ENCODE assay signal across 26 mouse cellular contexts in genomic region chr11:76306769-76307168, GRCm38 (mm10).
DNase-seq lines count a peak whose midpoint lies in the region; ATAC-seq and TF ChIP-seq lines count a peak whose summit lies in the region.
"Had no signal": no experiment of that assay in that cellular context is flagged by ENCODE, and none has a peak within 500 bp of the region (broad histone marks: within the 10 kb centered on the region; RNA-seq: fewer than 3 reads in every experiment).

No protein-coding gene starts in this region.

- H3K4me3 ChIP-seq in CH12.LX (replicated peaks in 1 of 3; ENCODE audit: low read depth in 2 of 3, low read length in 2 of 3, poor library complexity in 1 of 3), result no peak overlapping the region
- H3K4me3 ChIP-seq in embryonic facial prominence, embryonic 10.5 days, result no peak overlapping the region
- no peak overlapping the region for H3K4me3 ChIP-seq in limb, embryonic 10.5 days
- H3K4me3 ChIP-seq in hindbrain, embryonic 10.5 days, result no peak overlapping the region
- H3K4me3 ChIP-seq: heart, adult 2 months; hindbrain, embryonic 12.5 days; limb, embryonic 12.5 days; liver, embryonic 12.5 days; midbrain, embryonic 13.5 days; neural tube, embryonic 12.5 days had no signal

- peaks cover 2 to 35% of the 10 kb centered on the region in 2 experiments; a peak in 2 of 4 replicates for H3K4me1 ChIP-seq in CH12.LX (ENCODE audit: control insufficient read depth in 1 of 2, insufficient read depth in 2 of 2)
- peaks cover 79% of the 10 kb centered on the region for H3K4me1 ChIP-seq in embryonic facial prominence, embryonic 10.5 days
- H3K4me1 ChIP-seq in limb, embryonic 10.5 days, result peaks cover 88% of the 10 kb centered on the region
- peaks cover 60% of the 10 kb centered on the region for H3K4me1 ChIP-seq in hindbrain, embryonic 10.5 days (replicated peaks)
- H3K4me1 ChIP-seq: liver, embryonic 12.5 days had no signal

- H3K9ac ChIP-seq in CH12.LX (ENCODE audit: insufficient read depth, low read depth), result no peak overlapping the region
- H3K9ac ChIP-seq: hindbrain, embryonic 12.5 days; limb, embryonic 12.5 days; liver, embryonic 12.5 days; midbrain, embryonic 13.5 days; neural tube, embryonic 12.5 days had no signal

- H3K9me3 ChIP-seq in CH12.LX (replicated peaks; ENCODE audit: low read length), result no peaks in the 10 kb centered on the region
- no peaks in the 10 kb centered on the region for H3K9me3 ChIP-seq in embryonic facial prominence, embryonic 10.5 days
- H3K9me3 ChIP-seq in limb, embryonic 10.5 days (replicated peaks), result no peaks in the 10 kb centered on the region
- H3K9me3 ChIP-seq in hindbrain, embryonic 10.5 days, result no peaks in the 10 kb centered on the region
- H3K9me3 ChIP-seq: hindbrain, embryonic 12.5 days; limb, embryonic 12.5 days; liver, embryonic 12.5 days; midbrain, embryonic 13.5 days; neural tube, embryonic 12.5 days had no signal

- no peak overlapping the region for H3K27ac ChIP-seq in CH12.LX (ENCODE audit: insufficient read depth, low read depth)
- H3K27ac ChIP-seq in embryonic facial prominence, embryonic 10.5 days (replicated peaks), result peak overlapping the region; percentile 61
- peak overlapping the region; percentile 51; the same call in 1 of the 2 replicates for H3K27ac ChIP-seq in limb, embryonic 10.5 days
- no peak overlapping the region for H3K27ac ChIP-seq in hindbrain, embryonic 10.5 days
- H3K27ac ChIP-seq: heart, adult 2 months; hindbrain, embryonic 12.5 days; liver, embryonic 12.5 days; midbrain, embryonic 13.5 days; neural tube, embryonic 12.5 days had no signal

- H3K4me2 ChIP-seq in CH12.LX (ENCODE audit: insufficient read depth, low read depth, poor library complexity, severe bottlenecking), result peak overlapping the region; percentile 11; the same call in 1 of the 2 replicates
- H3K4me2 ChIP-seq: hindbrain, embryonic 12.5 days; limb, embryonic 12.5 days; liver, embryonic 12.5 days; midbrain, embryonic 13.5 days; neural tube, embryonic 12.5 days had no signal

- no peaks in the 10 kb centered on the region for H3K27me3 ChIP-seq in CH12.LX (replicated peaks)
- no peaks in the 10 kb centered on the region for H3K27me3 ChIP-seq in embryonic facial prominence, embryonic 10.5 days (replicated peaks; ENCODE audit: low read depth, poor library complexity, severe bottlenecking)
- H3K27me3 ChIP-seq in limb, embryonic 10.5 days (ENCODE audit: low read depth, poor library complexity, severe bottlenecking), result no peaks in the 10 kb centered on the region
- no peaks in the 10 kb centered on the region for H3K27me3 ChIP-seq in hindbrain, embryonic 10.5 days (ENCODE audit: insufficient read depth, poor library complexity, severe bottlenecking)
- H3K27me3 ChIP-seq: hindbrain, embryonic 12.5 days; limb, embryonic 12.5 days; liver, embryonic 12.5 days; midbrain, embryonic 13.5 days; neural tube, embryonic 12.5 days had no signal

- TF ChIP-seq EP300 in CH12.LX (IDR thresholded peaks at IDR 0.05; ENCODE audit: low read length), result peak; percentile 45; the same call in 1 of the 2 replicates

- H3K79me2 ChIP-seq in CH12.LX (replicated peaks; ENCODE audit: control insufficient read depth, extremely low read depth, insufficient read depth, poor library complexity, severe bottlenecking), result no peaks in the 10 kb centered on the region

- no peaks in the 10 kb centered on the region for H3K36me3 ChIP-seq in CH12.LX (replicated peaks in 1 of 2; ENCODE audit: control insufficient read depth in 1 of 2, insufficient read depth in 1 of 2, low read length in 1 of 2)
- no peaks in the 10 kb centered on the region for H3K36me3 ChIP-seq in embryonic facial prominence, embryonic 10.5 days (replicated peaks)
- H3K36me3 ChIP-seq in limb, embryonic 10.5 days, result no peaks in the 10 kb centered on the region
- no peaks in the 10 kb centered on the region for H3K36me3 ChIP-seq in hindbrain, embryonic 10.5 days
- H3K36me3 ChIP-seq: hindbrain, embryonic 12.5 days; limb, embryonic 12.5 days; liver, embryonic 12.5 days; midbrain, embryonic 13.5 days; neural tube, embryonic 12.5 days had no signal

- TF ChIP-seq CTCF in CH12.LX (conservative IDR thresholded peaks at IDR 0.05 in 1 of 2, IDR thresholded peaks at IDR 0.05 in 1 of 2; ENCODE audit: low read depth in 2 of 2, low read length in 2 of 2), result no peak

- dilution Hi-C loops in CH12.LX (cut with MboI; ENCODE audit: extremely low pct_ligation_motif_present, extremely low pct_unique_long_range_greater_than_20kb, low sequenced_read_pairs), result no loop called here

- TF ChIP-seq RAD21 in CH12.LX (IDR thresholded peaks at IDR 0.05; ENCODE audit: low read depth, low read length), result no peak

- ATAC-seq in activated CD4-positive, CD25-positive, alpha-beta regulatory T cell, adult 4 months, result no peak
- ATAC-seq: CD4-positive, CD25-positive, alpha-beta regulatory T cell, adult 4 months; intestine, postnatal 0 days; liver, embryonic 12.5 days; midbrain, embryonic 13.5 days had no signal

- DNase-seq in A20 (ENCODE audit: low read depth, low spot score) (peak; percentile 87), CH12.LX (ENCODE audit: extremely low read depth) (peak; percentile 61)
- DNase-seq in embryonic facial prominence, embryonic 10.5 days (ENCODE audit: low spot score), result no peak
- DNase-seq in limb, embryonic 10.5 days (ENCODE audit: low spot score), result no peak
- DNase-seq in adrenal gland, postnatal 10 days, result no peak
- no peak for DNase-seq in hindbrain, embryonic 10.5 days (ENCODE audit: low spot score)
- DNase-seq in adrenal gland, adult 2 months, result no peak
- DNase-seq: adrenal gland, postnatal 36 days; cerebellum, adult 11 months; cerebellum, postnatal 14 days; embryo, embryonic 11 days; gastrocnemius, postnatal 10 days; heart, adult 2 months; kidney, postnatal 25 days; layer of hippocampus, postnatal 36 days; lung, adult 18-20 months; lung, postnatal 10 days; right cerebral cortex, postnatal 14 days had no signal

- 34% methylated on average over 4 of the region's 4 CpGs for WGBS in embryonic facial prominence, embryonic 10.5 days
- 57% methylated on average over 4 of the region's 4 CpGs for WGBS in limb, embryonic 10.5 days
- 67% methylated on average over 4 of the region's 4 CpGs for WGBS in hindbrain, embryonic 10.5 days

- in situ Hi-C loops in CH12.LX (cut with MboI; ENCODE audit: low pct_ligation_motif_present, low pct_unique_long_range_greater_than_20kb, low sequenced_read_pairs), result no loop called here

- TF ChIP-seq POLR2A in CH12.LX (IDR thresholded peaks at IDR 0.05; ENCODE audit: low read depth, low read length), result no peak

TF ChIP-seq in CH12.LX, 34 proteins besides CTCF, POLR2A, EP300 and RAD21:
- TF ChIP-seq JUN (IDR thresholded peaks at IDR 0.05; ENCODE audit: insufficient read depth, low read depth, low read length) (no peak), ZNF384 (IDR thresholded peaks at IDR 0.05; ENCODE audit: low read depth, low read length) (no peak), MEF2A (IDR thresholded peaks at IDR 0.05; ENCODE audit: borderline replicate concordance, low read depth, low read length) (no peak), RCOR1 (conservative IDR thresholded peaks at IDR 0.05; ENCODE audit: low read depth, low read length) (no peak), USF1 (IDR thresholded peaks at IDR 0.05; ENCODE audit: low read depth, low read length) (no peak), MAFK (IDR thresholded peaks at IDR 0.05; ENCODE audit: insufficient replicate concordance, low read length) (no peak), TBP (conservative IDR thresholded peaks at IDR 0.05; ENCODE audit: low read depth, low read length) (no peak), SMC3 (IDR thresholded peaks at IDR 0.05; ENCODE audit: low read depth, low read length) (no peak), HCFC1 (IDR thresholded peaks at IDR 0.05; ENCODE audit: low read depth, low read length) (no peak), BHLHE40 (IDR thresholded peaks at IDR 0.05; ENCODE audit: low read depth, low read length) (peak; percentile 44), IRF4 (IDR thresholded peaks at IDR 0.05; ENCODE audit: low read depth, low read length) (peak; percentile 85), CHD2 (IDR thresholded peaks at IDR 0.05; ENCODE audit: low read length) (0 out of 2 replicates have a peak, but pooled peaks have one; percentile 36), GABPA (IDR thresholded peaks at IDR 0.05; ENCODE audit: insufficient replicate concordance, low read depth, low read length) (no peak), NELFE (IDR thresholded peaks at IDR 0.05; ENCODE audit: low read depth, low read length) (no peak), USF2 (conservative IDR thresholded peaks at IDR 0.05; ENCODE audit: low read depth, low read length) (no peak), ZMIZ1 (IDR thresholded peaks at IDR 0.05; ENCODE audit: low read depth, low read length) (no peak), ELF1 (IDR thresholded peaks at IDR 0.05; ENCODE audit: low read depth, low read length) (no peak), KAT2A (IDR thresholded peaks at IDR 0.05; ENCODE audit: insufficient replicate concordance, low read length) (no peak), UBTF (IDR thresholded peaks at IDR 0.05; ENCODE audit: low read depth, low read length) (no peak), MXI1 (IDR thresholded peaks at IDR 0.05; ENCODE audit: low read depth, low read length) (no peak), CHD1 (IDR thresholded peaks at IDR 0.05; ENCODE audit: low read depth, low read length) (no peak), ZKSCAN1 (IDR thresholded peaks at IDR 0.05; ENCODE audit: borderline replicate concordance, low read depth, low read length) (no peak), TCF12 (IDR thresholded peaks at IDR 0.05; ENCODE audit: low read depth, low read length) (no peak), ETS1 (conservative IDR thresholded peaks at IDR 0.05; ENCODE audit: low read depth, low read length) (no peak), PAX5 (IDR thresholded peaks at IDR 0.05; ENCODE audit: low read length) (no peak), E2F4 (IDR thresholded peaks at IDR 0.05; ENCODE audit: insufficient replicate concordance, low read depth, low read length) (no peak), NRF1 (IDR thresholded peaks at IDR 0.05; ENCODE audit: low read depth, low read length) (no peak), MYC (IDR thresholded peaks at IDR 0.05; ENCODE audit: low read depth, low read length) (0 out of 2 replicates have a peak, but pooled peaks have one; percentile 58), MAZ (IDR thresholded peaks at IDR 0.05; ENCODE audit: low read depth, low read length) (no peak), JUND (conservative IDR thresholded peaks at IDR 0.05; ENCODE audit: low read depth, low read length) (no peak), SIN3A (IDR thresholded peaks at IDR 0.05; ENCODE audit: low read length) (no peak), POLR2AphosphoS2 (IDR thresholded peaks at IDR 0.05; ENCODE audit: low read depth, low read length) (no peak), ZC3H11A (IDR thresholded peaks at IDR 0.05; ENCODE audit: low read depth, low read length) (no peak), MAX (IDR thresholded peaks at IDR 0.05; ENCODE audit: low read length) (peak; percentile 43)

Comparison
In these comparisons a context has a peak if more than half of its experiments do, and no peak if none do; other contexts are left out.
1. DNase-seq: peak in A20 (single experiment) and CH12.LX (single experiment); none in embryonic facial prominence, embryonic 10.5 days (single experiment), limb, embryonic 10.5 days (single experiment), adrenal gland, postnatal 10 days (single experiment), hindbrain, embryonic 10.5 days (single experiment) and adrenal gland, adult 2 months (single experiment).
2. H3K27ac ChIP-seq: peak in embryonic facial prominence, embryonic 10.5 days (single experiment) and limb, embryonic 10.5 days (single experiment); none in CH12.LX (single experiment) and hindbrain, embryonic 10.5 days (single experiment).